13 mouse cellular contexts compared by ENCODE assay signal in genomic region chr12:12530796-12531195, GRCm38 (mm10).
DNase-seq lines count a peak whose midpoint lies in the region; ATAC-seq and TF ChIP-seq lines count a peak whose summit lies in the region.
"Had no signal": no experiment of that assay in that cellular context is flagged by ENCODE, and none has a peak within 500 bp of the region (broad histone marks: within the 10 kb centered on the region; RNA-seq: fewer than 3 reads in every experiment).

No protein-coding gene starts in this region.

- peak; percentile 72 for TF ChIP-seq EP300 in lung, postnatal 0 days (IDR thresholded peaks at IDR 0.05)

- no peaks in the 10 kb centered on the region for H3K9me3 ChIP-seq in midbrain, embryonic 11.5 days (ENCODE audit: control insufficient read depth, low read length)
- no peaks in the 10 kb centered on the region for H3K9me3 ChIP-seq in midbrain, embryonic 14.5 days (ENCODE audit: control insufficient read depth, low read length)
- H3K9me3 ChIP-seq in lung, postnatal 0 days (ENCODE audit: low read length): no peaks in the 10 kb centered on the region
- H3K9me3 ChIP-seq: midbrain, embryonic 12.5 days had no signal

- H3K4me2 ChIP-seq in midbrain, embryonic 11.5 days: no peak overlapping the region
- H3K4me2 ChIP-seq in midbrain, embryonic 14.5 days (ENCODE audit: low read length): no peak overlapping the region
- H3K4me2 ChIP-seq in lung, postnatal 0 days (replicated peaks; ENCODE audit: low read depth, low read length): no peak overlapping the region
- H3K4me2 ChIP-seq: midbrain, embryonic 12.5 days had no signal

- no peaks in the 10 kb centered on the region for H3K36me3 ChIP-seq in midbrain, embryonic 11.5 days (ENCODE audit: control insufficient read depth, insufficient read depth, low read length)
- H3K36me3 ChIP-seq in midbrain, embryonic 14.5 days (ENCODE audit: control insufficient read depth, insufficient read depth, low read length): no peaks in the 10 kb centered on the region
- no peaks in the 10 kb centered on the region for H3K36me3 ChIP-seq in lung, postnatal 0 days (ENCODE audit: insufficient read depth, low read length)
- H3K36me3 ChIP-seq: midbrain, embryonic 12.5 days had no signal

- H3K4me3 ChIP-seq in midbrain, embryonic 11.5 days (ENCODE audit: low read depth, low read length): no peak overlapping the region
- no peak overlapping the region for H3K4me3 ChIP-seq in midbrain, embryonic 14.5 days (replicated peaks; ENCODE audit: low read depth, low read length)
- no peak overlapping the region for H3K4me3 ChIP-seq in lung, postnatal 0 days (ENCODE audit: low read depth, low read length)
- H3K4me3 ChIP-seq: midbrain, embryonic 12.5 days had no signal

- WGBS in midbrain, embryonic 11.5 days: 85% methylated on average over 6 of the region's 6 CpGs
- 80% methylated on average over 6 of the region's 6 CpGs for WGBS in midbrain, embryonic 14.5 days
- WGBS in lung, postnatal 0 days: 52% methylated on average over 6 of the region's 6 CpGs

- no peak overlapping the region for H3K27ac ChIP-seq in midbrain, embryonic 11.5 days (ENCODE audit: low read depth, low read length)
- no peak overlapping the region for H3K27ac ChIP-seq in midbrain, embryonic 14.5 days (replicated peaks; ENCODE audit: low read depth, low read length)
- H3K27ac ChIP-seq in lung, postnatal 0 days (ENCODE audit: low read length): no peak overlapping the region
- H3K27ac ChIP-seq: midbrain, embryonic 12.5 days had no signal

- H3K4me1 ChIP-seq in midbrain, embryonic 11.5 days (ENCODE audit: control insufficient read depth, insufficient read depth, low read length): peaks cover 3% of the 10 kb centered on the region; the same call in 1 of the 2 replicates
- peaks cover 14% of the 10 kb centered on the region for H3K4me1 ChIP-seq in midbrain, embryonic 14.5 days (ENCODE audit: control insufficient read depth, insufficient read depth, low read length)
- no peaks in the 10 kb centered on the region for H3K4me1 ChIP-seq in lung, postnatal 0 days (ENCODE audit: insufficient read depth, low read depth, low read length)

- ATAC-seq in midbrain, embryonic 11.5 days (ENCODE audit: low FRiP score): no peak
- ATAC-seq in midbrain, embryonic 14.5 days (ENCODE audit: low FRiP score, low TSS enrichment): no peak
- ATAC-seq in lung, postnatal 0 days: peak; percentile 84

- no peak for TF ChIP-seq CTCF in lung, postnatal 0 days (IDR thresholded peaks at IDR 0.05)

- H3K9ac ChIP-seq in midbrain, embryonic 11.5 days (ENCODE audit: low read length): no peak overlapping the region
- no peak overlapping the region for H3K9ac ChIP-seq in midbrain, embryonic 14.5 days (replicated peaks; ENCODE audit: low read length)
- H3K9ac ChIP-seq in lung, postnatal 0 days (replicated peaks; ENCODE audit: low read depth): no peak overlapping the region
- H3K9ac ChIP-seq: midbrain, embryonic 12.5 days had no signal

- peak; percentile 64 for DNase-seq in midbrain, embryonic 11.5 days (ENCODE audit: low spot score, missing footprints)
- DNase-seq in midbrain, embryonic 14.5 days: no peak
- DNase-seq in kidney, adult 8-10 months: peak; percentile 10 to 50
- DNase-seq in lung, postnatal 0 days (ENCODE audit: low spot score): peak; percentile 67
- no peak for DNase-seq in right cerebral cortex, postnatal 10 days (ENCODE audit: low spot score in 2 of 2)
- no peak for DNase-seq in urinary bladder, postnatal 14 days (ENCODE audit: low spot score)
- DNase-seq in cerebellum, adult 9-10 months: no peak
- DNase-seq: adrenal gland, postnatal 10 days; cerebellum, postnatal 14 days; layer of hippocampus, postnatal 36 days; thymus, postnatal 25 days had no signal

- no peaks in the 10 kb centered on the region for H3K27me3 ChIP-seq in midbrain, embryonic 11.5 days (ENCODE audit: control insufficient read depth, insufficient read depth, low read length)
- no peaks in the 10 kb centered on the region for H3K27me3 ChIP-seq in midbrain, embryonic 14.5 days (ENCODE audit: control insufficient read depth, insufficient read depth, low read length)
- no peaks in the 10 kb centered on the region for H3K27me3 ChIP-seq in lung, postnatal 0 days (replicated peaks; ENCODE audit: insufficient read depth, low read length)
- H3K27me3 ChIP-seq: CH12.LX; midbrain, embryonic 12.5 days had no signal

Comparison
In these comparisons a context has a peak if more than half of its experiments do, and no peak if none do; other contexts are left out.
1. DNase-seq: peak in midbrain, embryonic 11.5 days (single experiment), kidney, adult 8-10 months (2 of 2) and lung, postnatal 0 days (single experiment); none in midbrain, embryonic 14.5 days (single experiment), right cerebral cortex, postnatal 10 days (0 of 2), urinary bladder, postnatal 14 days (single experiment) and cerebellum, adult 9-10 months (single experiment).